Mouse (Mus musculus) limb, embryonic 14.5 days (tissue): ENCODE data around the gene Klhl18. TPM values are rescaled to one million over a fixed set of nuclear protein-coding genes. Genes with fewer than 3 reads are reported as not detected.

Experiments used
- ATAC-seq: fragments of 200-750 bp; cut with Nextera tagmentation; 2 replicates; pipeline ENCODE4 v1.8.0; 2017; ENCODE audit warnings: low read depth, moderate number of reproducible peaks, moderate TSS enrichment; ENCODE audit not compliant: low FRiP score
- DNase-seq: peaks from one replicate; pipeline ENCODE4 v3.0.0-alpha.2; 2015; ENCODE audit warnings: low spot score
- H3K27ac ChIP-seq: fragments of 300-500 bp; sonication (generic); replicated peaks from 2 replicates; pipeline ENCODE4 v1.5.1; 2014; ENCODE audit warnings: low read depth, mild to moderate bottlenecking, low read length, moderate library complexity, mixed read lengths
- H3K27me3 ChIP-seq: fragments of 300-500 bp; sonication (generic); 2 replicates; pipeline ENCODE4 v1.6.1; 2014; ENCODE audit warnings: low read length, mixed read lengths; ENCODE audit not compliant: control insufficient read depth, insufficient read depth
- H3K36me3 ChIP-seq: fragments of 300-500 bp; sonication (generic); 2 replicates; pipeline ENCODE4 v1.6.1; 2014; ENCODE audit warnings: mild to moderate bottlenecking, low read length, moderate library complexity, mixed read lengths; ENCODE audit not compliant: control insufficient read depth, insufficient read depth
- H3K4me1 ChIP-seq: fragments of 300-500 bp; sonication (generic); 2 replicates; pipeline ENCODE4 v1.6.1; 2014; ENCODE audit warnings: antibody characterized with exemption, low read length, mixed read lengths; ENCODE audit not compliant: control insufficient read depth, insufficient read depth
- H3K4me2 ChIP-seq: fragments of 300-500 bp; sonication (generic); replicated peaks from 2 replicates; pipeline ENCODE4 v1.6.1; 2014; ENCODE audit warnings: low read depth, mild to moderate bottlenecking, low read length, moderate library complexity; ENCODE audit not compliant: severe bottlenecking
- H3K4me3 ChIP-seq: fragments of 300-500 bp; sonication (generic); replicated peaks from 2 replicates; pipeline ENCODE4 v1.5.1; 2014; ENCODE audit warnings: low read length
- H3K9ac ChIP-seq: fragments of 300-500 bp; sonication (generic); 2 replicates; pipeline ENCODE4 v1.6.1; 2014; ENCODE audit warnings: mild to moderate bottlenecking, low read depth, low read length, moderate library complexity; ENCODE audit not compliant: severe bottlenecking
- H3K9me3 ChIP-seq: fragments of 300-500 bp; sonication (generic); 2 replicates; pipeline ENCODE4 v1.6.1; 2016; ENCODE audit warnings: low read length; ENCODE audit not compliant: control insufficient read depth
- POLR2A ChIP-seq: fragments of 200-500 bp; IDR thresholded peaks from 2 replicates; pipeline ENCODE4 v1.8.0; 2012; ENCODE audit warnings: inconsistent platforms, mild to moderate bottlenecking, moderate library complexity, borderline replicate concordance; ENCODE audit not compliant: insufficient read depth, insufficient read length; ENCODE audit errors: extremely low read depth
- WGBS: fragments of 180-500 bp; shearing (Covaris S2); extraction: QIAGEN DNeasy Blood & Tissue Kit; methylation state at CpG from one replicate; pipeline ENCODE4 v1.1.7; 2014; 5-methylcytosine and 5-hydroxymethylcytosine counted together
- polyA plus RNA-seq, 2 experiments: library from polyadenylated mRNA; depleted of rRNA in 1 of 2; stranded (reverse) in 1 of 2; unstranded in 1 of 2; fragments of >200 nt; fragmentation: Nextera tagmentation in 1 of 2; extraction: Ambion mirVana in 1 of 2; gene quantifications; 2 replicates each; pipeline versions ENCODE4 v1.2.1 to v1.2.3; 2012 to 2014

The Klhl18 gene
- polyA plus RNA-seq, 2 experiments = 11.0 to 21.0 TPM

GRCm38 (mm10) chr9:110448356-110448755 lies 28.1 kb downstream of the Klhl18 start:
- DNase-seq = no peak
- Histone ChIP-seq H3K9ac (no peak overlapping the region), H3K36me3 (peaks cover 16% of the 10 kb centered on the region; the same call in 1 of the 2 replicates), H3K4me1 (no peaks in the 10 kb centered on the region; the same call in 1 of the 2 replicates), H3K27ac (no peak overlapping the region), H3K27me3 (no peaks in the 10 kb centered on the region), H3K9me3 (no peaks in the 10 kb centered on the region), H3K4me2 (no peak overlapping the region), H3K4me3 (no peak overlapping the region)
- 76% methylated on average over 15 of the region's 15 CpGs for WGBS
- no peak for ATAC-seq
- TF ChIP-seq POLR2A = no peak

GRCm38 (mm10) chr9:110440559-110440958 lies 35.9 kb downstream of the Klhl18 start:
- peaks cover 26% of the 10 kb centered on the region for H3K36me3 ChIP-seq
- no peak overlapping the region for H3K4me3 ChIP-seq
- H3K4me2 ChIP-seq = no peak overlapping the region

GRCm38 (mm10) chr9:110440049-110440448 lies 36.4 kb downstream of the Klhl18 start:
- Histone ChIP-seq H3K4me2 (no peak overlapping the region), H3K4me1 (no peaks in the 10 kb centered on the region), H3K27me3 (no peaks in the 10 kb centered on the region), H3K9me3 (no peaks in the 10 kb centered on the region), H3K27ac (no peak overlapping the region), H3K36me3 (peaks cover 32% of the 10 kb centered on the region), H3K4me3 (no peak overlapping the region), H3K9ac (no peak overlapping the region)
- no peak for TF ChIP-seq POLR2A
- ATAC-seq = no peak
- DNase-seq = no peak
- 61% methylated on average over 5 of the region's 5 CpGs for WGBS

More at GRCm38 (mm10) chr9:110440559-110440958, 35.9 kb downstream of the Klhl18 start:
- TF ChIP-seq POLR2A = no peak
- WGBS = 90% methylated on average over 6 of the region's 6 CpGs
- Histone ChIP-seq H3K9ac (no peak overlapping the region), H3K4me1 (no peaks in the 10 kb centered on the region), H3K9me3 (no peaks in the 10 kb centered on the region), H3K27me3 (no peaks in the 10 kb centered on the region), H3K27ac (no peak overlapping the region)
- no peak for DNase-seq
- no peak for ATAC-seq

GRCm38 (mm10) chr9:110436041-110436440 lies 40.5 kb downstream of the Klhl18 start:
- no peak overlapping the region for H3K4me2 ChIP-seq
- no peaks in the 10 kb centered on the region for H3K4me1 ChIP-seq
- H3K4me3 ChIP-seq = no peak overlapping the region
- no peaks in the 10 kb centered on the region for H3K9me3 ChIP-seq
- no peaks in the 10 kb centered on the region for H3K27me3 ChIP-seq
- H3K9ac ChIP-seq = no peak overlapping the region
- H3K36me3 ChIP-seq = peaks cover 56% of the 10 kb centered on the region
- no peak for TF ChIP-seq POLR2A
- no peak for DNase-seq
- H3K27ac ChIP-seq = no peak overlapping the region
- 92% methylated on average over 11 of the region's 11 CpGs for WGBS
- ATAC-seq = no peak

- Histone ChIP-seq H3K9me3 (no peaks in the 10 kb centered on the region), H3K4me2 (no peak overlapping the region), H3K27ac (no peak overlapping the region), H3K4me1 (no peaks in the 10 kb centered on the region), H3K9ac (no peak overlapping the region), H3K27me3 (no peaks in the 10 kb centered on the region), H3K36me3 (peaks cover 74% of the 10 kb centered on the region), H3K4me3 (no peak overlapping the region)
- WGBS = 86% methylated on average over 2 of the region's 2 CpGs
- no peak for TF ChIP-seq POLR2A
- no peak for ATAC-seq
- DNase-seq = no peak
These were observed 43.4 kb downstream of the Klhl18 start for GRCm38 (mm10) chr9:110433045-110433444.

- DNase-seq (no peak), ATAC-seq (no peak)
- no peaks in the 10 kb centered on the region for H3K27me3 ChIP-seq
- H3K4me1 ChIP-seq = no peaks in the 10 kb centered on the region
- H3K4me3 ChIP-seq = no peak overlapping the region
- no peak overlapping the region for H3K27ac ChIP-seq
- no peak for TF ChIP-seq POLR2A
- H3K9me3 ChIP-seq = no peaks in the 10 kb centered on the region
- 93% methylated on average over 8 of the region's 8 CpGs for WGBS
- peaks cover 76% of the 10 kb centered on the region for H3K36me3 ChIP-seq
- H3K4me2 ChIP-seq = no peak overlapping the region
- H3K9ac ChIP-seq = no peak overlapping the region
These were observed 45.3 kb downstream of the Klhl18 start for GRCm38 (mm10) chr9:110431241-110431640.
